Mouse (Mus musculus) embryonic fibroblast, embryonic 13.5 days (primary cell): ENCODE measurements around the gene Nfe2l1. TPM values are rescaled to one million over a fixed set of nuclear protein-coding genes. Genes with fewer than 3 reads are reported as not detected.

ENCODE experiments used
- H3K27ac ChIP-seq: 2 replicates; pipeline ENCODE4 v1.5.1; 2012; ENCODE audit warnings: low read length, control low read depth, inconsistent platforms; ENCODE audit not compliant: insufficient read depth
- H3K4me1 ChIP-seq: 2 replicates; pipeline ENCODE4 v1.6.1; 2011; ENCODE audit warnings: low read length; ENCODE audit not compliant: control insufficient read depth, insufficient read depth
- H3K4me3 ChIP-seq: 2 replicates; pipeline ENCODE4 v1.5.1; 2011; ENCODE audit warnings: mild to moderate bottlenecking, control low read depth, low read length; ENCODE audit not compliant: insufficient read depth
- CTCF ChIP-seq: IDR thresholded peaks from 2 replicates; pipeline ENCODE4 v1.5.1; 2011; ENCODE audit warnings: mild to moderate bottlenecking, control low read depth, low read length, moderate library complexity, borderline replicate concordance; ENCODE audit not compliant: insufficient read depth
- POLR2A ChIP-seq: IDR thresholded peaks from 2 replicates; pipeline ENCODE4 v1.6.1; 2011; ENCODE audit warnings: low read depth, mild to moderate bottlenecking, control low read depth, low read length, moderate library complexity
- polyA plus RNA-seq: library from polyadenylated mRNA; stranded (reverse); fragments of >200 nt; gene quantifications from 2 replicates; pipeline ENCODE4 v1.2.4, GENCODE M21; 2011; ENCODE audit warnings: low read depth; ENCODE audit not compliant: missing spikeins, insufficient read length

Gene Nfe2l1
- polyA plus RNA-seq, 1 experiment: 370 TPM

DNA sequence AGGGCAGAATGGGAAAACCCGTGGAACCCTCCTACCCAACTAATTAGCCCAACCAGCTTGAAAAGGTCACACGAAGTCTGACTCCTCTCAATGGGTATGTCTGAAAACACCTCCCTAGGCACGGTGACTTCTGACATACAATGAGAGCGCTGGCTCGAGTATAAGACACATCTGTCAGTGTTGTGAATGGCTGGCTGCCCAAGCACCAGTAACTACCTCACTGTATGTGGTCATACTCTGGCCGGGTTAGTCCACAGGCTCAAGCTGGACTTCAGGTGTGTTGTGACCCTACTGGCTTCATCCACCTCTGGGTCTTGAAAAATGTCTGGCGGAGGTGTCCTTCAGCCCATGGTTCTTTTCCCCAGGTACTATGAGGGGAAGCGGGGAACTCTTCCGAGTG, 18.9 kb upstream of the Nfe2l1 start:
- Histone ChIP-seq H3K27ac (no peak overlapping the region), H3K4me3 (no peak overlapping the region), H3K4me1 (no peaks in the 10 kb centered on the region)
- TF ChIP-seq CTCF: no peak
- TF ChIP-seq POLR2A: no peak

DNA sequence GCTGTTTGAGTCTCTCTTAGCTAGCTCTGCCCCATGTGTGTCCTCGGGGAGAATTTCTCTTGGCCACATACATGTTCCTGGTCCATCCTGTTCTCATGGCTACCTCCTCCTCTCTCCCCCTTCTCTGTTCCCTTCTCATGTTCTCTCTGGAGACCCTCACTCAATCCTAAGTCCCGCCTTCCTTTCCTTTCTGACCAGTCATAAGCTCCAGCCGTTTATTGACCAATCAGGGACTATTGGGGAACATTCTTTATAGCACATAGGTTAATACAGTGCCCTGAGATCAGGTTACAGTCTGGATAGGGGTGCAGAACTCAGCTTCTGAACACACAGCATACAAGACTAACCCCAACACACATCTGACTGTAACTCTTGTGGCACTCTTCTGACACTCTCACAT, 17.5 kb upstream of the Nfe2l1 start:
- TF ChIP-seq CTCF: no peak
- no peak for TF ChIP-seq POLR2A
- no peaks in the 10 kb centered on the region for H3K4me1 ChIP-seq
- no peak overlapping the region for H3K4me3 ChIP-seq
- H3K27ac ChIP-seq: no peak overlapping the region

DNA sequence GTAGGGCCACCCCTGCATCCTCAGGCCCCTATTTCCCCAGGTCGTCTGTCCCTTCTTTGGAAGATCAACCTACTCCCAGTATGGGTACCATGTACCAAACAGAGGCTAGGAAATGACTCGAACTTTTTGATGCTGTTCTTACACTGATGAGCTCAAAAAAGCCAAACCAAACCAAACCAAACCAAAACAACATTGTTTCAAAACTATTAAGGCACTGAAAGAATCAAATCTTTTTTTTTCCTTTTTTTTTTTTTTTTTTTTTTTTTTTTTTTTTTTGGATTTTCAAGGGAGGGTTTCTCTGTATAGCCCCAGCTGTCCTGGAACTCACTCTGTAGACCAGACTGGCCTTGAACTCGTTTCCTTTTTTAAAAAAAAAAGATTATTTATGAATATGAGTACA, 13.9 kb upstream of the Nfe2l1 start:
- H3K4me1 ChIP-seq: no peaks in the 10 kb centered on the region
- TF ChIP-seq POLR2A: no peak
- no peak for TF ChIP-seq CTCF
- no peak overlapping the region for H3K4me3 ChIP-seq
- H3K27ac ChIP-seq: no peak overlapping the region

DNA sequence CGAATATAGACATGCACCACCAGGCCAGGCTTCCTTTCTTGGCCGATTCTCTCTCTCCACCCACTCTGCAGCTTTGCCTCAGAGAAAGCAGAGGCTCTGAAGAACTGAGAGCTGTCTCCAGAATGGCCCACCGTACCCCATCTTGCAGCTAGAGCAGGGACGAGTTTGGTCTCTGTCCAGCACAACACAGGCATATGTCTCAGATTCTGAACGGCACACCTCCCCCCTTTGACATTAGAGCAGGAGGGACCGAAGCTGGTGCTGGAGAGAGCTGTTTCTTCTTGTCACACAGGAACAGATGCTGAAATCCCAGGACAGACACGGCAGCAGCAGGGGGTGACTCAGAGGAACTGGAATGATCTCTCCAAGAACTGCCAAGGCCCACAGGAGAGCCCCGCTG, 10.5 kb upstream of the Nfe2l1 start:
- no peaks in the 10 kb centered on the region for H3K4me1 ChIP-seq
- peak overlapping the region; percentile 47 for H3K27ac ChIP-seq
- H3K4me3 ChIP-seq: no peak overlapping the region
- no peak for TF ChIP-seq POLR2A
- no peak for TF ChIP-seq CTCF

DNA sequence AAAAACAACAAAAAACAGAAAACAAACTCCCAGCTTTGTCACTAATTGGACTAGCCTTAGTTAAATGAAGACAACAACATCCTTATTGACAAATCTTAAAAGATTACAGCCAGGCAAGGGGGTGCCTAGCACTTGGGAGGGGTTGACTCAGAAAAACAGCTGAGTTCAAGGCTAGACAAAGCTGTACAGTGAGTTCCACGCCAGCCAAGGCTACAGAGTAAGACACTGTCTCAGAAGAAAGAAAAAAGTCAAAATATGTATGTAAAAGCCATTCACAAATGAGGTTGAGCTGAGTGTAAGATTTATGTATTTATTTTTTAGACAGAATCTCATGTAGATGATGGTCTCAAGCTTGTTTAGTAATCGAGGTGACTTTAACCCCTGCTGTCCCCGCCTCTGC, 10.1 kb upstream of the Nfe2l1 start:
- no peak for TF ChIP-seq CTCF
- no peak for TF ChIP-seq POLR2A
- Histone ChIP-seq H3K27ac (peak overlapping the region; percentile 47), H3K4me3 (no peak overlapping the region), H3K4me1 (no peaks in the 10 kb centered on the region)

DNA sequence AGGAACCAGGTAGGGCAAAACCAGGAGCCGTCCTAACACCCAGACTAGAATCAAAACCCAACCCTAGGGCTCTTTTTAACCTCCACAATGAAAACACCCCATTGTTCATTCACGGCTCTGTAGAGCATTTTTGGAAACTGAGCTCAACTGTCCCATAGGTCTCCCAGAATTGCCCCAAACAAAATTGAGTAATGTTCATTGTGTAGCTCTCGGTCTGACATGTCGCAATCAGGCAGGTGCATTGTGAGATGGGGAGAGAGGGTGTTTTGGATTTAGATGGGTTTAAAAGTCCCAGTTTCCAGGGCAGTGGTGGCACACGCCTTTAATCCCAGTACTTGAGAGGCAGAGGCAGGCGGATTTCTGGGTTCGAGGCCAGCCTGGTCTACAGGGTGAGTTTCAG, 9.7 kb upstream of the Nfe2l1 start:
- no peak for TF ChIP-seq CTCF
- no peak for TF ChIP-seq POLR2A
- no peak overlapping the region for H3K4me3 ChIP-seq
- H3K4me1 ChIP-seq: no peaks in the 10 kb centered on the region
- H3K27ac ChIP-seq: no peak overlapping the region; the same call in 1 of the 2 replicates

DNA sequence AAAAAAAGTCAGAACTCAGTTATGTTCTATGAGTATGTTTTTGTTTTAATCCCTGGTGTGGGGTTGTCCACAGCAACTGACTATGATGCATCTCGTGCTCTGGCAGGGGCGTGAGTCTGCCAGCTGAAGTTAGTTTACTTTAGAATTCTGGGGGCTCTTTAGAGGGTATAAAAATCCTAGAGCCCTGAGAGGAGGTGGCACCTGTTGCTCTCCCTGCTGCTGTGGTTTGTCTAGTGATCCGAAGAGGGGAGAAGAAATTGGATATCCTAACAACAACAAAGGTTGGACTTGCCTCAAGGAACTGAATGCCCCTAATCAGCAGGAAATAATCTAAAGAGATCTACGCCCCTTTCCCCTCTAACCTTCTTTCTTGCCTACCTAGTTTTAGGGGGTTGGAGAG, 8.6 kb upstream of the Nfe2l1 start:
- no peak overlapping the region for H3K27ac ChIP-seq
- no peaks in the 10 kb centered on the region for H3K4me1 ChIP-seq
- H3K4me3 ChIP-seq: no peak overlapping the region
- TF ChIP-seq CTCF (no peak), POLR2A (no peak)

DNA sequence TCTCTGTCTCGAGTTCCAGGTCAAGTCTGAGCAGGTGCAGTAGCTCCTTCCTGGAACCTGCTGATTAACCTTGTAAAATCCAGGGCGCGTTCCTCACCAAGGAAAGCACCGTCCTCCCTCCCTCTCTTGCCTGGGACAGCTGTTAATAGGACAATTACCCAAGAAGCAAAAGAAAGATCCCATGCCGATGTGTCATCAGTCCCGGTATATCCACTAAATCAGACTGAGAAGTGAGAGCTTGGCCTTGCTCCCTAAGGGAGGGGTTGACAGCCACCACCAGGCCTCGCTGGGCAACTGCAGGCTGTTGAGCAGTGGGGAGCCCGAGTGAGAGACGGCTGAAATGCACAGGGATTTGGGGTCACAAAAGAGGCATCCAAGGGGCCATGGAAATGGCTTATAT, 7.5 kb upstream of the Nfe2l1 start:
- TF ChIP-seq POLR2A (no peak), CTCF (peak; percentile 27; the same call in 1 of the 2 replicates)
- H3K27ac ChIP-seq: no peak overlapping the region
- H3K4me3 ChIP-seq: no peak overlapping the region
- H3K4me1 ChIP-seq: no peaks in the 10 kb centered on the region

DNA sequence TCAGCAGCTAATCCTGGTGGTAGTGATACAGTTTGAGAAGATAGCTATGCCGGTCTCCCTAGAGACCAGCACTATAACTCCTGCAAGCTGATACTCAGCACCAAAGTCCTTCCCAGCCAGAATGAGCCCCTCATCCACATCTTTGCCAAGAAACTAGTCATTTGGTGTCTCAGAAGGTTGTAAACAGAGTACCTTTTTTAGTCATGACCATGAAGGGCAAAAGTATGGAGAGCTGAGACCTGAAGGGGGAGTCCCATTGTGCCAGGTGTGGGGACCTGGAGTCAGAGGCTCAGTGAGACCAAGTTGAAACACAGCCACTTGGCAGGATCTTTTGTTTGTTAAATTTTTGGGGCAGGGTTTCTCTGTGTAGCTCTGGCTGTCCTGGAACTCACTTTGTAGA, 4.4 kb upstream of the Nfe2l1 start:
- no peaks in the 10 kb centered on the region for H3K4me1 ChIP-seq
- H3K4me3 ChIP-seq: no peak overlapping the region
- no peak overlapping the region for H3K27ac ChIP-seq
- TF ChIP-seq POLR2A (no peak), CTCF (no peak)

DNA sequence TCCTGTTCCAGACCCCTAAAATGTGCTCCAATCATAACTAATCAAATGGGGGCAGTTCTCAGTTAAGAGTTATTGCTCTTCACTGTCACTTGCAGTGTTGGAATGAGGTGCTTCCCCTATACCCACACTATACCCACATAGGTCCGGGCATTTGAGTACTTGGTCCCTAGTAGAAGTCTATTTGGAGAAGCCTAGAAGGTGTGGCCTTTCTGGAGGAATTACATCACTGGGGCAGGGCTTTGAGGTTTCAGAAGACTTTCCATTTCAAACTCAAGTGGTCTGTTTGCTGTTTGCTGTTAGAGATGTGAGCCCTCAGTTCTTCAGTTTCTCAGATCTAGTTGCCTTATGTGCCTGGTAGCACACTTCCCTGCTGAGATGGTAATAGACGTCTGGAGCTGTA, 3.2 kb upstream of the Nfe2l1 start:
- Histone ChIP-seq H3K27ac (no peak overlapping the region), H3K4me3 (no peak overlapping the region), H3K4me1 (no peaks in the 10 kb centered on the region)
- no peak for TF ChIP-seq POLR2A
- TF ChIP-seq CTCF: no peak

DNA sequence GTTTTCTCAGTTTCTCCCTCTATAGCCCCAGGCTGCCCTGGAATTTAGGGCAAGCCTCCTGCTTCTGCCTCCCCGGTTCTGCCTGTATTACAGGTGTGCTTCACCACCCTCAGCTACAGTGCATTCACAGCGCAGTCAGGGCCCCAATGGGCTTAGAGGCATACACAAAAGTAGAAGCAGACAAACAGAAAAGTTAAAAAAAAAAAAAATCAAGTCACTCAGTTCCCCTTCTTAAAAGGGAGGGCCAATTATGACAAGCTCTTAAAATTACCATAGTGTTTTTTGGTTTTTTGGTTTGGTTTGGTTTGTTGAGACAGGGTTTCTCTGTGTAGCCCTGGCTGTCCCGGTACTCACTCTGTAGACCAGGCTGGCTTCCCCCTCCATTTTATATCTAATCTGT, 2.8 kb upstream of the Nfe2l1 start:
- TF ChIP-seq POLR2A (no peak), CTCF (no peak)
- Histone ChIP-seq H3K4me3 (no peak overlapping the region), H3K27ac (no peak overlapping the region)

More for the DNA sequence above, 2.8 kb upstream of the Nfe2l1 start:
- H3K4me1 ChIP-seq: no peaks in the 10 kb centered on the region
